Mouse (Mus musculus) olfactory bulb, adult 2 months (tissue): Measurements from ENCODE around the gene Plekhd1.

Source experiments
- CTCF ChIP-seq: fragments of 200-500 bp; IDR thresholded peaks from 2 replicates; pipeline ENCODE4 v1.5.1; 2012; ENCODE audit warnings: low read depth, mild to moderate bottlenecking, low read length, moderate library complexity; ENCODE audit not compliant: insufficient read depth
- POLR2A ChIP-seq: fragments of 200-500 bp; IDR thresholded peaks from 2 replicates; pipeline ENCODE4 v1.6.1; 2012; ENCODE audit warnings: mild to moderate bottlenecking, low read depth, low read length, moderate library complexity; ENCODE audit not compliant: insufficient read depth

GRCm38 (mm10) chr12:80734526-80735470 is 42.4 kb downstream of the Plekhd1 start:
- TF ChIP-seq CTCF, result no peak
- TF ChIP-seq POLR2A, result no peak
